Mouse (Mus musculus): ENCODE measurements around the gene Slc39a1.
A peak's percentile ranks its signal among the peaks of the same experiment; 100 is the strongest.
"Not testable (repeated sequence)": the region's sequence is repeated elsewhere in the genome, so short reads cannot be mapped to it uniquely, and the experiment has no call there.

Slc39a1 gene

GRCm38 (mm10) chr3:90266901-90267775 is 19.2 kb downstream of the Slc39a1 start:
- peak in 1 of 2 experiments; percentile 15 for DNase-seq

- no peak for DNase-seq
These were observed 20.2 kb downstream of the Slc39a1 start for GRCm38 (mm10) chr3:90268190-90268589.

- no peak for DNase-seq
These were observed 21.0 kb downstream of the Slc39a1 start for GRCm38 (mm10) chr3:90268971-90269370.

GRCm38 (mm10) chr3:90270784-90271183 is 22.8 kb downstream of the Slc39a1 start:
- DNase-seq, result no peak

GRCm38 (mm10) chr3:90272170-90272569 is 24.2 kb downstream of the Slc39a1 start:
- no peak for DNase-seq

- DNase-seq, result no peak
These were observed 25.9 kb downstream of the Slc39a1 start for GRCm38 (mm10) chr3:90273855-90274254.

- DNase-seq, result peak; percentile 81 to 84
These were observed 27.3 kb downstream of the Slc39a1 start for GRCm38 (mm10) chr3:90275286-90275685.

GRCm38 (mm10) chr3:90276858-90277257 is 28.9 kb downstream of the Slc39a1 start:
- peak in 1 of 2 experiments; percentile 28 for DNase-seq

GRCm38 (mm10) chr3:90277793-90278192 is 29.8 kb downstream of the Slc39a1 start:
- peak; percentile 90 to 91 for DNase-seq

GRCm38 (mm10) chr3:90278211-90278610 is 30.2 kb downstream of the Slc39a1 start:
- DNase-seq, result no peak

GRCm38 (mm10) chr3:90279216-90279615 is 31.2 kb downstream of the Slc39a1 start:
- no peak for DNase-seq

- DNase-seq, result no peak
These were observed 31.8 kb downstream of the Slc39a1 start for GRCm38 (mm10) chr3:90279743-90280142.

- DNase-seq, result no peak
These were observed 32.7 kb downstream of the Slc39a1 start for GRCm38 (mm10) chr3:90280708-90281107.

GRCm38 (mm10) chr3:90284150-90284549 is 36.2 kb downstream of the Slc39a1 start:
- no peak for DNase-seq

- DNase-seq, result not testable (repeated sequence)
These were observed 41.4 kb downstream of the Slc39a1 start for GRCm38 (mm10) chr3:90289403-90289802.

GRCm38 (mm10) chr3:90290602-90291001 is 42.6 kb downstream of the Slc39a1 start:
- DNase-seq, result no peak

GRCm38 (mm10) chr3:90291982-90292344 is 44.0 kb downstream of the Slc39a1 start:
- DNase-seq, result no peak

- peak; percentile 99 for DNase-seq
These were observed 44.6 kb downstream of the Slc39a1 start, which contains the start of gene Gatad2b for GRCm38 (mm10) chr3:90292345-90293275. TSS of gene Gatad2b (plus strand) at chr3:90293178.

GRCm38 (mm10) chr3:90293352-90294063 is 45.5 kb downstream of the Slc39a1 start:
- peak; percentile 65 to 85 for DNase-seq

GRCm38 (mm10) chr3:90294064-90294440 is 46.1 kb downstream of the Slc39a1 start:
- DNase-seq, result peak in 1 of 2 experiments; percentile 16

- no peak for DNase-seq
These were observed 46.7 kb downstream of the Slc39a1 start for GRCm38 (mm10) chr3:90294651-90295050.
